Mouse (Mus musculus) liver, postnatal 0 days (tissue): ENCODE data around the gene Hnrnpdl. TPM values are rescaled to one million over a fixed set of nuclear protein-coding genes. Genes with fewer than 3 reads are reported as not detected.
A peak's percentile ranks its signal among the peaks of the same experiment; 100 is the strongest.

Source experiments
- ATAC-seq: fragments of 200-750 bp; cut with Nextera tagmentation; 2 replicates; pipeline ENCODE4 v1.8.0; 2017; ENCODE audit warnings: mild to moderate bottlenecking, moderate library complexity
- DNase-seq: peaks from one replicate; pipeline ENCODE4 v3.0.0-alpha.2; 2016
- H3K27ac ChIP-seq: fragments of 300-500 bp; sonication (generic); 2 replicates; pipeline ENCODE4 v1.5.1; 2014; ENCODE audit warnings: antibody characterized with exemption, moderate library complexity, mild to moderate bottlenecking, low read depth
- H3K27me3 ChIP-seq: fragments of 300-500 bp; sonication (generic); 2 replicates; pipeline ENCODE4 v1.6.1; 2014; ENCODE audit warnings: low read length, control low read depth, mixed read lengths; ENCODE audit not compliant: insufficient read depth
- H3K36me3 ChIP-seq: fragments of 300-500 bp; sonication (generic); replicated peaks from 2 replicates; pipeline ENCODE4 v1.6.1; 2014; ENCODE audit warnings: mild to moderate bottlenecking, control low read depth, low read length, moderate library complexity, mixed read lengths; ENCODE audit not compliant: insufficient read depth
- H3K4me1 ChIP-seq: fragments of 300-500 bp; sonication (generic); 2 replicates; pipeline ENCODE4 v1.6.1; 2014; ENCODE audit warnings: antibody characterized with exemption, mild to moderate bottlenecking, control low read depth; ENCODE audit not compliant: insufficient read depth
- H3K4me2 ChIP-seq: fragments of 300-500 bp; sonication (generic); 2 replicates; pipeline ENCODE4 v1.6.1; 2014; ENCODE audit warnings: low read depth, mild to moderate bottlenecking, low read length, moderate library complexity, mixed read lengths
- H3K4me3 ChIP-seq: fragments of 300-500 bp; sonication (generic); 2 replicates; pipeline ENCODE4 v1.5.1; 2014; ENCODE audit warnings: low read depth, low read length
- H3K9ac ChIP-seq: fragments of 300-500 bp; sonication (generic); replicated peaks from 2 replicates; pipeline ENCODE4 v1.6.1; 2014; ENCODE audit warnings: mild to moderate bottlenecking, moderate library complexity
- H3K9me3 ChIP-seq: fragments of 300-500 bp; sonication (generic); 2 replicates; pipeline ENCODE4 v1.6.1; 2016; ENCODE audit warnings: mild to moderate bottlenecking, control low read depth, low read length, mixed read lengths
- CTCF ChIP-seq: sonication (generic); IDR thresholded peaks from 2 replicates; pipeline ENCODE4 v1.5.1; 2016; ENCODE audit warnings: antibody characterized with exemption, low read depth
- EP300 ChIP-seq: IDR thresholded peaks from 2 replicates; pipeline ENCODE4 v1.6.1; 2016; ENCODE audit warnings: antibody characterized with exemption, low read depth, mild to moderate bottlenecking
- WGBS: fragments of 180-500 bp; shearing (Covaris S2); extraction: QIAGEN DNeasy Blood & Tissue Kit; methylation state at CpG from one replicate; pipeline ENCODE4 v1.1.7; 2014; ENCODE audit not compliant: insufficient replicate concordance; 5-methylcytosine and 5-hydroxymethylcytosine counted together
- polyA plus RNA-seq: library from polyadenylated mRNA; unstranded; fragments of >200 nt; fragmentation: Nextera tagmentation; extraction: Ambion mirVana; gene quantifications from 2 replicates; pipeline ENCODE4 v1.2.1, GENCODE M21; 2015

Gene Hnrnpdl
- polyA plus RNA-seq, 1 experiment from 2014 or later = 33.3 TPM

DNA sequence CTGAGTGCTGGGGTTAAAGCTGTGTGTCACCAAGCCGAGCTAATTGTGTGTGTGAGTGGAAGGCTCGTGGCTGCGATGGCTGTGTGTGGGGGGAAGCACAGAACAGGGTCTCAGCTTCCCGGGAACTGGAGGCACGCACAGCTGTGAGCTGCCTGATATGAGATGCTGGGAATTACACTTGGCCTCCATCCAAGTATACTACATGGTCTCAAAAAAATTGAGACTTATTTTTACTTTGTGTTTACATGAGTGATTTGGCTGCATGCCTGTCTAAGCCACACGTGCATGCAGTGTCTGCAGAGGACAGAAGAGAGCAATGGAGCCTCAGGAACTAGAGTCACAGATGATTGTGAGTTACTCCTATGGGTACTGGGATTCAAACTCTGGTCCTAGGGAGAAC lies 9.4 kb downstream of the Hnrnpdl start:
- DNase-seq = no peak
- TF ChIP-seq EP300 = no peak
- no peak for TF ChIP-seq CTCF

GRCm38 (mm10) chr5:100024868-100025267 lies 14.6 kb downstream of the Hnrnpdl start:
- no peaks in the 10 kb centered on the region for H3K9me3 ChIP-seq
- H3K4me1 ChIP-seq = no peaks in the 10 kb centered on the region
- H3K27ac ChIP-seq = no peak overlapping the region
- no peaks in the 10 kb centered on the region for H3K36me3 ChIP-seq
- ATAC-seq = no peak
- whole genome bisulfite sequencing = 54% methylated on average over 1 of the region's 1 CpGs
- no peak for TF ChIP-seq EP300
- no peak for TF ChIP-seq CTCF
- H3K4me3 ChIP-seq = no peak overlapping the region
- H3K9ac ChIP-seq = no peak overlapping the region
- DNase-seq = no peak
- H3K27me3 ChIP-seq = no peaks in the 10 kb centered on the region
- no peak overlapping the region for H3K4me2 ChIP-seq

More for the DNA sequence above, 9.4 kb downstream of the Hnrnpdl start:
- Histone ChIP-seq H3K27ac (no peak overlapping the region), H3K9me3 (no peaks in the 10 kb centered on the region), H3K9ac (no peak overlapping the region), H3K27me3 (no peaks in the 10 kb centered on the region), H3K4me1 (peaks cover 8% of the 10 kb centered on the region; the same call in 1 of the 2 replicates), H3K36me3 (peaks cover 27% of the 10 kb centered on the region), H3K4me2 (no peak overlapping the region), H3K4me3 (no peak overlapping the region)
- ATAC-seq = no peak
- 55% methylated on average over 6 of the region's 6 CpGs for WGBS

DNA sequence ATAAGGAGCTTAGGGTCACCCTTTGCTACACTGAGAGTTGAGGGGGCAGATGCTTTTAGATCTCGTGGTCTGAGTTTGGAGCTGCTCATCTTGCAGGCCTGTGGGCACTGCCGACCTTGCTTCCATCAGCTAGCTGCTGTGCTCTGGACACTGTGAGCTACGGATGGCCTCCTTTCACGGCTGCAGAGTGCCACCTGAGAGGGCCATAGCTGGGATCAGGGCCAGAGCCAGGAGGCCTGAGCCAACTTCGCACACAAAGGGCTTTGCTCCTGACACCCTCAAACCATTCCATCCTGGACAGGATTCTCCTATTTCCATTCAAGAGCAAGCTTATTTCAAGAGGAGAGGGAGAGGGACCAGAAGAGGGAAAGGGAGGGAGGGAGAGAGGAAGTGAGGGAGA lies 15.1 kb downstream of the Hnrnpdl start:
- H3K9ac ChIP-seq = no peak overlapping the region
- 71% methylated on average over 5 of the region's 5 CpGs for WGBS
- DNase-seq = no peak

DNA sequence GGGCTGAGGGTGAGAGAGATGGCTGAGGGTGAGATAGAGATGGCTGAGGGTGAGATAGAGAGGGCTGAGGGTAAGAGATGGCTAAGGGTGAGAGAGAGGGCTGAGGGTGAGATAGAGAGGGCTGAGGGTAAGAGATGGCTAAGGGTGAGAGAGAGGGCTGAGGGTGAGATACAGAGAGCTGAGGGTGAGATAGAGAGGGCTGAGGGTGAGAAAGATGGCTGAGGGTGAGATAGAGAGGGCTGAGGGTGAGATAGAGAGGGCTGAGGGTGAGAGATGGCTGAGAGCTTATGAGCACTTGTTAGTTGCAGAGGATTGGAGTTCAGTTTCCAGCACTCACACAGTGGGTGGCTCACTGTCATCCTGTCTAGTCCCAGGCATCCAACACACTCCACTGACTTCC lies 19.4 kb downstream of the Hnrnpdl start:
- ATAC-seq = no peak
- no peaks in the 10 kb centered on the region for H3K36me3 ChIP-seq
- H3K27me3 ChIP-seq = no peaks in the 10 kb centered on the region
- H3K9me3 ChIP-seq = no peaks in the 10 kb centered on the region
- no peak for DNase-seq
- TF ChIP-seq EP300 (no peak), CTCF (no peak)
- no peak overlapping the region for H3K4me3 ChIP-seq
- H3K9ac ChIP-seq = no peak overlapping the region
- H3K4me2 ChIP-seq = no peak overlapping the region
- H3K27ac ChIP-seq = no peak overlapping the region
- H3K4me1 ChIP-seq = no peaks in the 10 kb centered on the region

More for the DNA sequence above, 15.1 kb downstream of the Hnrnpdl start:
- ATAC-seq = no peak
- no peak overlapping the region for H3K27ac ChIP-seq
- no peaks in the 10 kb centered on the region for H3K9me3 ChIP-seq
- H3K4me1 ChIP-seq = no peaks in the 10 kb centered on the region
- no peaks in the 10 kb centered on the region for H3K27me3 ChIP-seq
- TF ChIP-seq CTCF = no peak
- no peak for TF ChIP-seq EP300
- H3K36me3 ChIP-seq = no peaks in the 10 kb centered on the region
- no peak overlapping the region for H3K4me2 ChIP-seq
- no peak overlapping the region for H3K4me3 ChIP-seq

- no peaks in the 10 kb centered on the region for H3K9me3 ChIP-seq
- no peak for TF ChIP-seq CTCF
- TF ChIP-seq EP300 = no peak
- H3K36me3 ChIP-seq = no peaks in the 10 kb centered on the region
- no peak for ATAC-seq
- no peaks in the 10 kb centered on the region; the same call in 1 of the 2 replicates for H3K4me1 ChIP-seq
- no peak overlapping the region for H3K27ac ChIP-seq
- H3K4me3 ChIP-seq = no peak overlapping the region
- no peaks in the 10 kb centered on the region for H3K27me3 ChIP-seq
- 89% methylated on average over 9 of the region's 9 CpGs for WGBS
- no peak overlapping the region for H3K9ac ChIP-seq
- DNase-seq = no peak
- H3K4me2 ChIP-seq = no peak overlapping the region
Measured at GRCm38 (mm10) chr5:100012599-100012998, 26.9 kb downstream of the Hnrnpdl start.

GRCm38 (mm10) chr5:100008485-100008884 lies 31.0 kb downstream of the Hnrnpdl start:
- no peaks in the 10 kb centered on the region for H3K36me3 ChIP-seq
- H3K9ac ChIP-seq = no peak overlapping the region
- peaks cover 8% of the 10 kb centered on the region for H3K4me1 ChIP-seq
- no peak overlapping the region for H3K4me2 ChIP-seq
- peak; percentile 15 for DNase-seq
- no peak for TF ChIP-seq EP300
- TF ChIP-seq CTCF = peak; percentile 38
- H3K9me3 ChIP-seq = no peaks in the 10 kb centered on the region
- ATAC-seq = no peak
- H3K4me3 ChIP-seq = no peak overlapping the region
- no peak overlapping the region for H3K27ac ChIP-seq
- WGBS = 61% methylated on average over 3 of the region's 3 CpGs
- H3K27me3 ChIP-seq = no peaks in the 10 kb centered on the region

GRCm38 (mm10) chr5:100007040-100007375 lies 32.5 kb downstream of the Hnrnpdl start:
- Histone ChIP-seq H3K36me3 (no peaks in the 10 kb centered on the region), H3K4me3 (no peak overlapping the region), H3K4me1 (peaks cover 8% of the 10 kb centered on the region), H3K27me3 (no peaks in the 10 kb centered on the region), H3K9me3 (no peaks in the 10 kb centered on the region), H3K4me2 (no peak overlapping the region), H3K9ac (no peak overlapping the region), H3K27ac (no peak overlapping the region)
- ATAC-seq (peak; percentile 19; the same call in 1 of the 2 replicates), DNase-seq (peak; percentile 19)
- WGBS = 76% methylated on average over 4 of the region's 4 CpGs
- TF ChIP-seq EP300 = no peak
- peak; percentile 60 for TF ChIP-seq CTCF
